Mouse (Mus musculus) olfactory bulb, adult 2 months (tissue): ENCODE measurements around the gene Cd2. TPM values are rescaled to one million over a fixed set of nuclear protein-coding genes. Genes with fewer than 3 reads are reported as not detected.

ENCODE experiments used
- H3K27ac ChIP-seq: fragments of 200-500 bp; 2 replicates; pipeline ENCODE4 v1.5.1; 2012; ENCODE audit warnings: low read depth, low read length; ENCODE audit not compliant: insufficient read depth
- H3K4me1 ChIP-seq: fragments of 200-500 bp; 2 replicates; pipeline ENCODE4 v1.6.1; 2012; ENCODE audit warnings: low read length; ENCODE audit not compliant: control insufficient read depth, insufficient read depth
- H3K4me3 ChIP-seq: fragments of 200-500 bp; 2 replicates; pipeline ENCODE4 v1.5.1; 2012; ENCODE audit warnings: mild to moderate bottlenecking, low read depth, low read length, moderate library complexity; ENCODE audit not compliant: insufficient read depth
- CTCF ChIP-seq: fragments of 200-500 bp; IDR thresholded peaks from 2 replicates; pipeline ENCODE4 v1.5.1; 2012; ENCODE audit warnings: low read depth, mild to moderate bottlenecking, low read length, moderate library complexity; ENCODE audit not compliant: insufficient read depth
- POLR2A ChIP-seq: fragments of 200-500 bp; IDR thresholded peaks from 2 replicates; pipeline ENCODE4 v1.6.1; 2012; ENCODE audit warnings: mild to moderate bottlenecking, low read depth, low read length, moderate library complexity; ENCODE audit not compliant: insufficient read depth
- WGBS: fragments of 180-500 bp; shearing (Covaris S2); methylation state at CpG from one replicate; pipeline ENCODE4 v1.1.7; 2018; 5-methylcytosine and 5-hydroxymethylcytosine counted together
- polyA plus RNA-seq: library from polyadenylated mRNA; stranded (reverse); fragments of >200 nt; gene quantifications from 2 replicates; pipeline ENCODE4 v1.2.4, GENCODE M21; 2012; ENCODE audit warnings: low replicate concordance; ENCODE audit not compliant: missing spikeins, insufficient read depth, insufficient read length

The Cd2 gene
- polyA plus RNA-seq, 1 experiment = not detected

DNA sequence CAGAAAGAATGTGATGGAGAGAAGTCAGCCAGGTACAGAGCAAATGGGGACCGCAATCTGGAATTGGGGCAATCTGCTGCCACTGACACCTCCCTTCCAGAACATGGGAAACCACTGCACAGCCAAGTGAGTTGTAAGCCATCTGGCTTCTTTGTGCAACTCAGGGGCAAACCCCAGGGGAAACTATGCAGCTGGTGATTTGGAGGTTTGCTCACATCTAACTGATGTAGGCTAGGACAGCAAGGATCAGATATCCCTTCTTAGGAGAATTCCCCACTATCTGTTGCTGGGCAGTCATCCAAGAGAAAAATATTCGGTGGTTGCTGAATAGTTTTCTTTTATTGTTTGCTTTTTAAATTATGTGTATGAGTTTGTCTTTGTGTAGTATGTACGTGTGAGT lies 21.9 kb upstream of the Cd2 start:
- no peak overlapping the region for H3K4me3 ChIP-seq
- H3K4me1 ChIP-seq = peaks cover 13% of the 10 kb centered on the region
- no peak overlapping the region for H3K27ac ChIP-seq
- WGBS = 71% methylated on average over 3 of the region's 3 CpGs
- TF ChIP-seq CTCF (no peak), POLR2A (no peak)

DNA sequence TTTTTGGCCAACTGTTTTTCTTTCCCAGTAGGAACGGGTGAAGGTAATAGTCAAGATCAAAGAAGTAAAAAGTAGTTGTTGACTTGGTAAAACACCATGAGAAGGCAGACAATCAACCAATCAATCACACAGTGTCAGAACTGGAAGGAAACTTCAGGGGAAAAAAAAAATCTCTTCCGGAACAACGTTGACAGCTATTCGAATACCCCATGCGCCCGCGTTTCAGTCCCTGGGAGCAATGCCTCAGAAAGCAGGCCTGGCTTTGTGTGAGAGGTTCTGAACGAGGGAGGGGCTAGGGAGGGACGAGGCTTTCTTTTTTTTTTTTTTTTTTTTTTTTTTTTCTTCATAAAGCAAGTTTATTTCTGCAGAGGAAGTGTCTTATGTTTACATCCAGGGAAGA lies 18.4 kb upstream of the Cd2 start:
- peaks cover 12% of the 10 kb centered on the region for H3K4me1 ChIP-seq
- no peak overlapping the region for H3K4me3 ChIP-seq
- TF ChIP-seq CTCF (no peak), POLR2A (no peak)
- WGBS = 85% methylated on average over 9 of the region's 9 CpGs
- H3K27ac ChIP-seq = no peak overlapping the region

GRCm38 (mm10) chr3:101305046-101305445 lies 17.3 kb upstream of the Cd2 start:
- peaks cover 19% of the 10 kb centered on the region for H3K4me1 ChIP-seq
- H3K27ac ChIP-seq = no peak overlapping the region
- WGBS = 86% methylated on average over 2 of the region's 2 CpGs
- H3K4me3 ChIP-seq = no peak overlapping the region
- TF ChIP-seq CTCF = no peak
- TF ChIP-seq POLR2A = no peak

DNA sequence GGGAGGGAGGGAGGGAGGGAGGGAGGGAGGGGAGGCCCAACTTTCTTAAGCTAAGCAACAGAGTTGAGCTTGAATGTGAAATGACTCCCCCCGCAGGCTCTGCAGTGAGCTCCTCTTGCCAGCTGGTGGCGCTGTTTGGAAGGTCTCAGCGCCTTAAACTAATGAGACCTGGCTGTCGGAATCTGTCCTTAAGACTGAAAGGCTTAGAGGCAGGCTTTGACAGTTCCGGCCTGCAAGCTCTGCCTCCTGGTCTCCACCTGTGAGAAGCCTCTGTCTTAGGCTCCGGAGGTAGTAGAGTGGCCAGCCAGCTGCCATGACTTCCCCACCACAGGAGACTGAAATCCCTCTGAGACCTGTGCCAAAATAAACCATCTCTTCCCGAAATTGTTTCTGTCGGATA lies 16.4 kb upstream of the Cd2 start:
- Histone ChIP-seq H3K4me1 (peaks cover 19% of the 10 kb centered on the region), H3K4me3 (no peak overlapping the region), H3K27ac (no peak overlapping the region)
- WGBS = 12% methylated on average over 8 of the region's 8 CpGs
- TF ChIP-seq CTCF = peak; percentile 89
- no peak for TF ChIP-seq POLR2A

- Histone ChIP-seq H3K4me1 (peaks cover 19% of the 10 kb centered on the region), H3K4me3 (no peak overlapping the region), H3K27ac (no peak overlapping the region)
- TF ChIP-seq POLR2A (no peak), CTCF (no peak)
- WGBS = 11% methylated on average over 23 of the region's 23 CpGs
Observed at GRCm38 (mm10) chr3:101300271-101301071, 12.7 kb upstream of the Cd2 start.

DNA sequence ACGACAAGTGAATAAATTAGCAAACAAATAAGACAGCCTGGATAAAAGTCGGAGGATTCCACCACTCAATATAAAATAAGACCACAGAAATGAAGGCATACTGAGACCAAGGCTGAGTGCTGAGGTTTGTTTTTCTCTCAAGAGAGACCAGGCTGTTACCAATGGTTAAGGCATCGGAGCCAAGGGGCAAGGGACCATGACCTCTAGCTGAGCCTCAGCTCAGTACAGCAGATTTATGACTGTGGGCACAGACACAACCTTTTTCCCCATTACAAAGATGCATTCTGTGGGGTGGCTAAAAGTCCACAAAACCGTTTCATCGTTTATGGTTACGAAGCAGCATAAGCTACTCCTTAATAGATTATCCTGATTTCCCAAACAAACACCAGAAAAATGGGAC lies 11.9 kb upstream of the Cd2 start:
- TF ChIP-seq POLR2A (no peak), CTCF (no peak)
- H3K27ac ChIP-seq = no peak overlapping the region
- H3K4me1 ChIP-seq = peaks cover 22% of the 10 kb centered on the region
- H3K4me3 ChIP-seq = no peak overlapping the region
- WGBS = 87% methylated on average over 6 of the region's 6 CpGs

DNA sequence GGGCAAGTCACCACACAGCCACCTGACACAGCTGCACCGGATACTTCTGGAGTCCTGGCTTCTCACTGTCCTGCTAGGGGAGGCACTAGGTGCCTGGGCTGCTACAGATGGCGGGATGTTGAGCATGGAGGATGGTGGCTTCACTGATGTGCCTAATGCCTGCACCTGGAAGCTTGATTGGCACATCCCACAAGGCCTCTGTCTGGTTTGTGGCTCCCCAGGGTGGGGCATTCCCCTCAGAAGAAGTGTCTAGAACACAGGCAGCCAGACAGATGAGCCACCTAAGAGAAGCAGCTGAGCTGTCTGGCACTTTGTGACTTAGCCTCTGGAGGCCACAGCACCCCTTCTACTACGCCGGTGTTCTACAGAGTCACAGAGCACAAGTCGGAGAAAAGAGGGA lies 9.5 kb upstream of the Cd2 start:
- TF ChIP-seq CTCF (no peak), POLR2A (no peak)
- 96% methylated on average over 5 of the region's 5 CpGs for WGBS
- Histone ChIP-seq H3K4me3 (no peak overlapping the region), H3K4me1 (peaks cover 13% of the 10 kb centered on the region), H3K27ac (no peak overlapping the region)

DNA sequence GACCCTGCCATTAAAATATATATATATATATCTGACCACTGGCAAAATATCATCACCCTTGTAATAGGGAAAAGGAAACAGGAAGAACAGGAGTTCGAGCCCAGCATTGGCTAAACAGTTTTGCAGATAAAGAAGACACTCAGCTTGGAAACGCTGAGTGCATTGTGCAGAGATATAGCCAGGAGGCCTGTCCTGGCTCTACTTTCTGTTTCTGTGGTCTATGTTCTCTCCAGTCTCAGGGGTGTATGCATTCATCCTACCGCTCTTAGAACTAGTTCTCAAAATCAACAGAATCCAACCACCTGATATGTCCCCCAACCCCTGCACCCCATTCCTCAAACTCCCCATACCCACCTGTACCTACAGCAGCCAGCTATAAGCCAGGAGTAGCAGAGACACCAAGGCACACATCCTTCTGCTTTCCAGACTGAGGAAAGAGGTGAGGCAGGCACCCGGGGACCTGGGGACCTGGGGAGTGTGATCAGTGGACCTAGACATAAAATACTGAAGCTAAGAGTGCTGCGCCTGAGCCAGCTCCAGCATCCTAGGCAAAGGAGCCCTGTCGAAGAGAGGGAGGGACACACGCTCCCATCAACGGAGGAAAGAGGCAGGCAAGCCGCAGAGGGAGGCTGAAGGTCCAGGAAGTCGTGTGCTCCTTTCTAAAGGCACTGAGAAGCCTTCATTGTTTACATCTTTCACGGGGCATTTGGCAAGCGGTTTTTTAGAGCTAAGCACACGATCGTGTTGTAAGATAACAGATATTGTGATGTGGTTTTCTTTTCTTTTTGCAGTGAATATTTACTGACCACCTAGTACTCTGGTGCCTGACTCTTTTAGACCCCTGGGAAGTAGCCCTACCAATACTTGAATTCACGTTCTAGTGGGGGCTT lies 8.4 kb upstream of the Cd2 start:
- Histone ChIP-seq H3K4me3 (no peak overlapping the region), H3K27ac (no peak overlapping the region), H3K4me1 (peaks cover 13% of the 10 kb centered on the region)
- 71% methylated on average over 15 of the region's 15 CpGs for WGBS
- TF ChIP-seq POLR2A (no peak), CTCF (no peak)

- Histone ChIP-seq H3K27ac (no peak overlapping the region), H3K4me3 (no peak overlapping the region), H3K4me1 (peaks cover 9% of the 10 kb centered on the region)
- no peak for TF ChIP-seq POLR2A
- TF ChIP-seq CTCF = peak; percentile 83
- 5% methylated on average over 11 of the region's 11 CpGs for WGBS
Observed at GRCm38 (mm10) chr3:101295366-101295867, 7.7 kb upstream of the Cd2 start.
